Mouse (Mus musculus) hindbrain, embryonic 10.5 days (tissue): ENCODE results near the gene 2700097O09Rik. TPM values are rescaled to one million over a fixed set of nuclear protein-coding genes. Genes with fewer than 3 reads are reported as not detected.

Experiments
- DNase-seq: peaks from one replicate; pipeline ENCODE4 v3.0.0-alpha.2; 2017; ENCODE audit warnings: low spot score
- H3K27ac ChIP-seq: fragments of 300-500 bp; sonication (generic); 2 replicates; pipeline ENCODE4 v1.5.1; 2016; ENCODE audit warnings: mild to moderate bottlenecking, moderate library complexity
- H3K27me3 ChIP-seq: fragments of 300-500 bp; sonication (generic); 2 replicates; pipeline ENCODE4 v1.6.1; 2016; ENCODE audit warnings: mild to moderate bottlenecking; ENCODE audit not compliant: poor library complexity, insufficient read depth, severe bottlenecking
- H3K36me3 ChIP-seq: fragments of 300-500 bp; sonication (generic); 2 replicates; pipeline ENCODE4 v1.6.1; 2016; ENCODE audit warnings: mild to moderate bottlenecking, moderate library complexity
- H3K4me1 ChIP-seq: fragments of 300-500 bp; sonication (generic); replicated peaks from 2 replicates; pipeline ENCODE4 v1.6.1; 2016; ENCODE audit warnings: mild to moderate bottlenecking
- H3K4me3 ChIP-seq: fragments of 300-500 bp; sonication (generic); 2 replicates; pipeline ENCODE4 v1.5.1; 2016; ENCODE audit warnings: mild to moderate bottlenecking, moderate library complexity
- H3K9me3 ChIP-seq: fragments of 300-500 bp; sonication (generic); 2 replicates; pipeline ENCODE4 v1.6.1; 2016; ENCODE audit warnings: mild to moderate bottlenecking, moderate library complexity
- WGBS: fragments of 180-500 bp; shearing (Covaris S2); methylation state at CpG from one replicate; pipeline ENCODE4 v1.1.7; 2016; 5-methylcytosine and 5-hydroxymethylcytosine counted together
- polyA plus RNA-seq: library from polyadenylated mRNA; unstranded; fragments of >200 nt; fragmentation: Nextera tagmentation; extraction: Ambion mirVana; gene quantifications from 2 replicates; pipeline ENCODE4 v1.2.1, GENCODE M21; 2016

The 2700097O09Rik gene
- polyA plus RNA-seq, 1 experiment from 2014 or later: 40.7 TPM

DNA sequence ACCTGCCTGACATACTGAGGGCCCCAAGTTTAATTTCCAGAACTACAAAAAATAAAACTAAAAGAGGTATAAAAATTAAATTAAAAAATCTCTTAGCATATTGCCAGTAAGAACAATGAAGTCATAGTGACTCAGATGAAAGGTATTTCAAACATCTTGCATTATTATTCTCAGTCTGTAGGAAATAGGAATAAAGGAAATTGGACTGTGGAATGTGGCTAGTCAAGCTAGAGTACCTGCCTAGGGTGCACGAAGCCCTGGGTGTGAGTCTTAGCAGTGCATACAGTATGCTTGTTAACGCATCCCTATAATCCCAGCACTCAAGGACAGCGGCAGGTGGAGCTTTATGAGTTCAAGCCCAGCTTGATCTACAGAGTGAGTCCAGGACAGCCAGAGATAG, 83.9 kb downstream of the 2700097O09Rik start:
- Histone ChIP-seq H3K9me3 (no peaks in the 10 kb centered on the region), H3K36me3 (no peaks in the 10 kb centered on the region), H3K27me3 (no peaks in the 10 kb centered on the region), H3K4me3 (no peak overlapping the region), H3K27ac (no peak overlapping the region), H3K4me1 (no peaks in the 10 kb centered on the region)
- DNase-seq: no peak
- WGBS: 78% methylated on average over 3 of the region's 3 CpGs

Other genes with a start within 250 kb of the 2700097O09Rik start
- gene Cfl2, start 217.2 kb downstream of the 2700097O09Rik start, polyA plus RNA-seq: 182 and 204 TPM in 2 replicates
- not detected in 2 replicates for gene Gm20403, start 93.6 kb downstream of the 2700097O09Rik start, polyA plus RNA-seq
- gene Baz1a, start 65.8 kb downstream of the 2700097O09Rik start, polyA plus RNA-seq: 26.3 and 33.8 TPM in 2 replicates
- 98.3 and 136 TPM in 2 replicates for gene Srp54a, start 152 bp upstream of the 2700097O09Rik start, polyA plus RNA-seq
- 10.3 and 12.7 TPM in 2 replicates for gene Fam177a, start 44.4 kb upstream of the 2700097O09Rik start, polyA plus RNA-seq
- 36.5 and 38.5 TPM in 2 replicates for gene Srp54b, start 75.0 kb upstream of the 2700097O09Rik start, polyA plus RNA-seq
- gene 1700047I17Rik2, start 119.5 kb upstream of the 2700097O09Rik start, polyA plus RNA-seq: 1.4 and 5.8 TPM in 2 replicates
- 43.3 and 46.4 TPM in 2 replicates for gene Srp54c, start 150.1 kb upstream of the 2700097O09Rik start, polyA plus RNA-seq
- gene 1110008L16Rik, start 219.5 kb upstream of the 2700097O09Rik start, polyA plus RNA-seq: 15.7 and 16.5 TPM in 2 replicates
- gene Ppp2r3c, start 222.9 kb upstream of the 2700097O09Rik start, polyA plus RNA-seq: 21.5 and 23.7 TPM in 2 replicates